Mouse (Mus musculus) CD4-positive, CD25-positive, alpha-beta regulatory T cell (primary cell): Measurements from ENCODE around the gene Sfrp5. TPM values are rescaled to one million over a fixed set of nuclear protein-coding genes. Genes with fewer than 3 reads are reported as not detected.

Experiments
- polyA plus RNA-seq: library from polyadenylated mRNA; unstranded; fragments of 100-300 nt; shearing (Covaris generic); gene quantifications from one replicate; pipeline ENCODE4 v1.2.1, GENCODE M21; 2017

The Sfrp5 gene
- not detected for polyA plus RNA-seq

GRCm38 (mm10) chr19:42201696-42202381 lies at the start of gene Sfrp5:
Sfrp5 (minus strand) TSS chr19:42202252.

GRCm38 (mm10) chr19:42247519-42247918 lies 45.5 kb upstream of the Sfrp5 start, which contains the start of gene Golga7b:
Golga7b (plus strand) TSS chr19:42247574.

GRCm38 (mm10) chr19:42163764-42164163 lies 38.3 kb downstream of the Sfrp5 start, which contains the start of gene Zfyve27:
Zfyve27 (plus strand) TSS chr19:42163951.

Other genes with a start within 250 kb of the Sfrp5 start
- 68.6 TPM for gene Mms19, start 221.1 kb downstream of the Sfrp5 start, polyA plus RNA-seq
- 8.2 TPM for gene Ubtd1, start 220.5 kb downstream of the Sfrp5 start, polyA plus RNA-seq
- gene Ankrd2, start 166.3 kb downstream of the Sfrp5 start, polyA plus RNA-seq = not detected
- gene Hoga1, start 156.6 kb downstream of the Sfrp5 start, polyA plus RNA-seq = not detected
- gene 4933411K16Rik, start 150.0 kb downstream of the Sfrp5 start, polyA plus RNA-seq = not detected
- 0.26 TPM for gene Morn4, start 115.9 kb downstream of the Sfrp5 start, polyA plus RNA-seq
- gene Pi4k2a, start 111.8 kb downstream of the Sfrp5 start, polyA plus RNA-seq = 43.0 TPM
- gene Avpi1, start 73.2 kb downstream of the Sfrp5 start, polyA plus RNA-seq = 5.3 TPM
- gene Marveld1, start 54.9 kb downstream of the Sfrp5 start, polyA plus RNA-seq = 41.6 TPM
- gene Zfyve27, start 38.3 kb downstream of the Sfrp5 start, polyA plus RNA-seq = 61.9 TPM
- gene Golga7b, start 45.3 kb upstream of the Sfrp5 start, polyA plus RNA-seq = not detected
- 0.08 TPM for gene Crtac1, start 229.5 kb upstream of the Sfrp5 start, polyA plus RNA-seq